Mouse (Mus musculus) layer of hippocampus, adult 8-10 months (tissue): Measurements from ENCODE around the gene Pnlip. TPM values are rescaled to one million over a fixed set of nuclear protein-coding genes. Genes with fewer than 3 reads are reported as not detected.

Source experiments
- DNase-seq, 2 experiments: peaks; one replicate each; pipeline ENCODE4 v3.0.0; 2022; ENCODE audit warnings: low spot score in 2 of 2
- total RNA-seq, 4 experiments: library from RNA; stranded (reverse); gene quantifications; 2 replicates each; pipeline ENCODE4 v1.2.4; 2022

The Pnlip gene
- total RNA-seq, 4 experiments from 2014 or later: 0.89 to 1.7 (median 1.3) TPM

- DNase-seq: no peak
Observed at GRCm38 (mm10) chr19:58726551-58726950, 74.3 kb downstream of the Pnlip start.

GRCm38 (mm10) chr19:58727756-58728155 is 75.5 kb downstream of the Pnlip start:
- DNase-seq: no peak

- DNase-seq: no peak
Observed at GRCm38 (mm10) chr19:58728445-58729031, 76.2 kb downstream of the Pnlip start, which contains the start of gene Pnliprp1. Pnliprp1 (plus strand) TSS chr19:58728887.

Other genes with a start within 250 kb of the Pnlip start
- 10 to 100 TPM; 57.6 to 72.0 (median 68.2) TPM for gene Gfra1, start 196.6 kb upstream of the Pnlip start, total RNA-seq
- gene Ccdc172, start 140.5 kb upstream of the Pnlip start, total RNA-seq: not detected
- not detected for gene Pnliprp1, start 76.4 kb downstream of the Pnlip start, total RNA-seq
- under 1 TPM; 0.20 to 0.49 (median 0.23) TPM for gene Pnliprp2, start 107.2 kb downstream of the Pnlip start, total RNA-seq
- under 1 TPM in 1 of 4 experiments, not detected in 3; 0.33 TPM for gene 1700019N19Rik, start 142.0 kb downstream of the Pnlip start, total RNA-seq